Mouse (Mus musculus) MEL (cell line): ENCODE results near the gene Rras2. TPM values are rescaled to one million over a fixed set of nuclear protein-coding genes. Genes with fewer than 3 reads are reported as not detected.

Experiments
- DNase-seq: peaks from one replicate; pipeline ENCODE4 v3.0.0; 2011; ENCODE audit warnings: low read depth, low spot score
- H3K27ac ChIP-seq: 2 replicates; pipeline ENCODE4 v1.5.1; 2012; ENCODE audit warnings: low read depth, mild to moderate bottlenecking, control low read depth, low read length, moderate library complexity; ENCODE audit not compliant: control insufficient read depth
- H3K27me3 ChIP-seq, 2 experiments: fragments of 150-350 bp in 1 of 2; sonication (generic) in 1 of 2; 2 replicates each; pipeline ENCODE4 v1.6.1; 2012; ENCODE audit warnings: low read length in 2 of 2, mild to moderate bottlenecking in 2 of 2, improper control_type of control experiment in 1 of 2, moderate library complexity in 1 of 2; ENCODE audit not compliant: insufficient read depth in 2 of 2, control insufficient read depth in 1 of 2
- H3K36me3 ChIP-seq, 2 experiments: 2 replicates each; pipeline ENCODE4 v1.6.1; 2012 to 2014; ENCODE audit warnings: low read length in 2 of 2, improper control_type of control experiment in 1 of 2, inconsistent platforms in 1 of 2, mild to moderate bottlenecking in 1 of 2; ENCODE audit not compliant: insufficient read depth in 2 of 2, control insufficient read depth in 1 of 2
- H3K4me1 ChIP-seq, 2 experiments: fragments of 150-350 bp in 1 of 2; sonication (generic) in 1 of 2; 2 replicates each; pipeline ENCODE4 v1.6.1; 2012; ENCODE audit warnings: low read length in 2 of 2, improper control_type of control experiment in 1 of 2, mild to moderate bottlenecking in 1 of 2; ENCODE audit not compliant: insufficient read depth in 2 of 2, control insufficient read depth in 1 of 2
- H3K4me3 ChIP-seq, 2 experiments: fragments of 150-350 bp in 1 of 2; sonication (generic) in 1 of 2; 2 replicates each; pipeline ENCODE4 v1.5.1; 2012; ENCODE audit warnings: low read depth in 2 of 2, low read length in 2 of 2, mild to moderate bottlenecking in 2 of 2, moderate library complexity in 2 of 2, control low read depth in 1 of 2, improper control_type of control experiment in 1 of 2; ENCODE audit not compliant: control insufficient read depth in 1 of 2, insufficient read depth in 1 of 2
- H3K79me2 ChIP-seq: 2 replicates; pipeline ENCODE4 v1.6.1; 2012; ENCODE audit warnings: mild to moderate bottlenecking, low read length, moderate library complexity; ENCODE audit not compliant: control insufficient read depth, poor library complexity, insufficient read depth
- H3K9ac ChIP-seq: 2 replicates; pipeline ENCODE4 v1.6.1; 2012; ENCODE audit warnings: low read depth, mild to moderate bottlenecking, control low read depth, low read length, moderate library complexity; ENCODE audit not compliant: control insufficient read depth, poor library complexity, severe bottlenecking
- H3K9me3 ChIP-seq: fragments of 150-350 bp; sonication (generic); replicated peaks from 2 replicates; pipeline ENCODE4 v1.6.1; 2012; ENCODE audit warnings: mild to moderate bottlenecking, low read length, improper control_type of control experiment, moderate library complexity; ENCODE audit not compliant: insufficient read depth
- BHLHE40 ChIP-seq: IDR thresholded peaks from 2 replicates; pipeline ENCODE4 v1.6.1; 2012; ENCODE audit warnings: low read depth, mild to moderate bottlenecking, inconsistent platforms, low read length, improper control_type of control experiment, borderline replicate concordance
- CHD1 ChIP-seq: IDR thresholded peaks from 2 replicates; pipeline ENCODE4 v1.6.1; 2012; ENCODE audit warnings: low read depth, mild to moderate bottlenecking, inconsistent platforms, low read length, improper control_type of control experiment
- ETS1 ChIP-seq: IDR thresholded peaks from 2 replicates; pipeline ENCODE4 v1.6.1; 2012; ENCODE audit warnings: low read depth, mild to moderate bottlenecking, inconsistent platforms, low read length, improper control_type of control experiment, moderate library complexity
- GATA1 ChIP-seq: IDR thresholded peaks from 2 replicates; pipeline ENCODE4 v1.6.1; 2011; ENCODE audit warnings: low read depth, low read length, improper control_type of control experiment
- HCFC1 ChIP-seq: IDR thresholded peaks from 2 replicates; pipeline ENCODE4 v1.6.1; 2012; ENCODE audit warnings: low read depth, mild to moderate bottlenecking, inconsistent platforms, low read length, improper control_type of control experiment, moderate library complexity
- JUND ChIP-seq: IDR thresholded peaks from 2 replicates; pipeline ENCODE4 v1.6.1; 2011; ENCODE audit warnings: low read depth, mild to moderate bottlenecking, improper control_type of control experiment, low read length
- MAFK ChIP-seq: IDR thresholded peaks from 2 replicates; pipeline ENCODE4 v1.6.1; 2011; ENCODE audit warnings: low read depth, mild to moderate bottlenecking, low read length, improper control_type of control experiment, borderline replicate concordance
- MEF2A ChIP-seq: IDR thresholded peaks from 2 replicates; pipeline ENCODE4 v1.6.1; 2014; ENCODE audit warnings: low read depth, mild to moderate bottlenecking, inconsistent platforms, low read length, improper control_type of control experiment; ENCODE audit not compliant: poor library complexity, insufficient replicate concordance, severe bottlenecking; ENCODE audit errors: extremely low read depth
- MXI1 ChIP-seq: IDR thresholded peaks from 2 replicates; pipeline ENCODE4 v1.6.1; 2011; ENCODE audit warnings: mild to moderate bottlenecking, low read depth, low read length, improper control_type of control experiment
- MYC ChIP-seq: IDR thresholded peaks from 2 replicates; pipeline ENCODE4 v1.6.1; 2011; ENCODE audit warnings: low read depth, mild to moderate bottlenecking, low read length, improper control_type of control experiment, moderate library complexity
- NELFE ChIP-seq: IDR thresholded peaks from 2 replicates; pipeline ENCODE4 v1.6.1; 2011; ENCODE audit warnings: low read depth, low read length, improper control_type of control experiment
- NRF1 ChIP-seq: IDR thresholded peaks from 2 replicates; pipeline ENCODE4 v1.6.1; 2014; ENCODE audit warnings: low read depth, mild to moderate bottlenecking, inconsistent platforms, low read length, improper control_type of control experiment, moderate library complexity; ENCODE audit not compliant: poor library complexity, insufficient read depth, severe bottlenecking
- POLR2A ChIP-seq, 2 experiments: IDR thresholded peaks; 2 replicates each; pipeline ENCODE4 v1.6.1; 2011 to 2012; ENCODE audit warnings: low read length in 2 of 2, mild to moderate bottlenecking in 2 of 2, control low read depth in 1 of 2, improper control_type of control experiment in 1 of 2, low read depth in 1 of 2, moderate library complexity in 1 of 2; ENCODE audit not compliant: control insufficient read depth in 1 of 2, insufficient read depth in 1 of 2, poor library complexity in 1 of 2
- POLR2AphosphoS2 ChIP-seq: IDR thresholded peaks from 2 replicates; pipeline ENCODE4 v1.6.1; 2011; ENCODE audit warnings: low read length, improper control_type of control experiment
- POLR2AphosphoS5 ChIP-seq: IDR thresholded peaks from 2 replicates; pipeline ENCODE4 v1.6.1; 2012; ENCODE audit warnings: low read depth, borderline replicate concordance, mild to moderate bottlenecking, inconsistent platforms, low read length, moderate library complexity, mixed read lengths
- RAD21 ChIP-seq: IDR thresholded peaks from 2 replicates; pipeline ENCODE4 v1.6.1; 2011; ENCODE audit warnings: mild to moderate bottlenecking, low read depth, low read length, improper control_type of control experiment
- RCOR1 ChIP-seq: IDR thresholded peaks from 2 replicates; pipeline ENCODE4 v1.6.1; 2012; ENCODE audit warnings: low read depth, mild to moderate bottlenecking, inconsistent platforms, low read length, improper control_type of control experiment
- SIN3A ChIP-seq: IDR thresholded peaks from 2 replicates; pipeline ENCODE4 v1.6.1; 2012; ENCODE audit warnings: low read length, improper control_type of control experiment, inconsistent platforms
- TAL1 ChIP-seq: IDR thresholded peaks from 2 replicates; pipeline ENCODE4 v1.6.1; 2012; ENCODE audit warnings: mild to moderate bottlenecking, inconsistent platforms, low read length, moderate library complexity, mixed read lengths
- TCF12 ChIP-seq: IDR thresholded peaks from 2 replicates; pipeline ENCODE4 v1.6.1; 2014; ENCODE audit warnings: low read depth, mild to moderate bottlenecking, inconsistent platforms, low read length, improper control_type of control experiment, moderate library complexity
- UBTF ChIP-seq: IDR thresholded peaks from 2 replicates; pipeline ENCODE4 v1.6.1; 2012; ENCODE audit warnings: low read depth, mild to moderate bottlenecking, inconsistent platforms, low read length, improper control_type of control experiment, moderate library complexity, borderline replicate concordance; ENCODE audit not compliant: insufficient read depth
- USF1 ChIP-seq: IDR thresholded peaks from 2 replicates; pipeline ENCODE4 v1.6.1; 2014; ENCODE audit warnings: low read depth, mild to moderate bottlenecking, inconsistent platforms, low read length, improper control_type of control experiment, moderate library complexity
- USF2 ChIP-seq, 2 experiments: IDR thresholded peaks; 2 replicates each; pipeline ENCODE4 v1.6.1; 2011 to 2012; ENCODE audit warnings: improper control_type of control experiment in 2 of 2, low read length in 2 of 2, borderline replicate concordance in 1 of 2, inconsistent platforms in 1 of 2, low read depth in 1 of 2, mild to moderate bottlenecking in 1 of 2; ENCODE audit not compliant: insufficient read depth in 1 of 2
- ZNF384 ChIP-seq: IDR thresholded peaks from 2 replicates; pipeline ENCODE4 v1.6.1; 2012; ENCODE audit warnings: low read depth, mild to moderate bottlenecking, inconsistent platforms, low read length, improper control_type of control experiment
- polyA plus RNA-seq, 2 experiments: library from polyadenylated mRNA; stranded (reverse) in 1 of 2; unstranded in 1 of 2; fragments of >175 nt in 1 of 2; fragments of >200 nt in 1 of 2; gene quantifications; 2 replicates each; pipeline versions ENCODE4 v1.2.1 to v1.2.4; 2012; ENCODE audit warnings: low replicate concordance in 2 of 2, low read depth in 1 of 2; ENCODE audit not compliant: insufficient read length in 2 of 2, insufficient read depth in 1 of 2, missing spikeins in 1 of 2
- total RNA-seq: library from RNA; depleted of rRNA; stranded (reverse); fragments of 300-350 nt; gene quantifications from 2 replicates; pipeline ENCODE4 v1.2.3, GENCODE M21; 2012

Gene Rras2
- total and polyA plus RNA-seq, 3 experiments = not detected

GRCm38 (mm10) chr7:114087341-114087740 lies 30.2 kb downstream of the Rras2 start:
- Histone ChIP-seq H3K9ac (no peak overlapping the region), H3K27ac (no peak overlapping the region), H3K9me3 (no peaks in the 10 kb centered on the region), H3K36me3 (no peaks in the 10 kb centered on the region), H3K27me3 (peaks cover 0 to 2% of the 10 kb centered on the region in 2 experiments; a peak in 1 of 4 replicates), H3K79me2 (no peaks in the 10 kb centered on the region), H3K4me1 (no peaks in the 10 kb centered on the region), H3K4me3 (no peak overlapping the region)
- TF ChIP-seq RCOR1 (no peak), MXI1 (no peak), SIN3A (no peak), GATA1 (no peak), ETS1 (no peak), MAFK (no peak), POLR2AphosphoS5 (no peak), ZNF384 (no peak), MEF2A (no peak), USF1 (no peak), MYC (no peak), POLR2A (IDR thresholded peaks at IDR 0.05; ENCODE audit: control insufficient read depth in 1 of 2, insufficient read depth in 1 of 2, low read depth in 1 of 2, low read length in 2 of 2, poor library complexity in 1 of 2) (no peak), TCF12 (no peak)
- DNase-seq = no peak

DNA sequence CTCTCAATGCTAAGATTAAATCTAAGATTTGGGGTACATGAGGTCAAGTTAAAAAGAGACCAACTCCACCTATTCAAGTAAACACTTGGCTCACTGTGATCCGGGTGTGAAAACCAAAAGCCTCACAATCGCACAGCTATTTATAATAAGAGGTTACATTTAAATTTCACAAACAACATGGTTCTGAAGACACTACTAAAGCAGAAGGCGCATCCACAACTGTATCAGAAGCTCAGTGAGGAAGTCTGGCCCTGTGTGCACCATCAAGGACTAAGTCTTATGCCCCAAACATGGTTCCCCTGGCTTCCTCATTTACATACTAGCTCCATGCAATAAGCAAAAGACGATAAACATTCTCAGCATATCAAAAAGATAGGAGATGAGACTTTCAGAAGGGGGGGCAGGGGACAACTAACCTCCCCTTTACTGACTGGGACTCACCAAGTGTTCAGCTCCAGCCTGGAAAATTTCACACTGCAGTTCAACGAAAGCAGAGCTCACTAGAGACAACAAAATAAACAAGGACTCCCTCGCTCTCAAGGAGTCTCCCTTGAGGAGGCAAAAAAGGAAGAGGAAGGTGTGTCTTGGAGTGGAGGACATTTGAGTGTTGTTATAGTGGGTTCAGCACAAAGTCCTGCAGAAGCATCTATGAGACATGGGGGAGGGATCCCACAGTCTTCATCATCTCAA lies 31.4 kb downstream of the Rras2 start:
- H3K27ac ChIP-seq = no peak overlapping the region
- no peak for DNase-seq
- no peak overlapping the region for H3K4me3 ChIP-seq
- no peaks in the 10 kb centered on the region for H3K36me3 ChIP-seq
- no peaks in the 10 kb centered on the region for H3K79me2 ChIP-seq
- H3K27me3 ChIP-seq = peaks cover 0 to 2% of the 10 kb centered on the region in 2 experiments; a peak in 1 of 4 replicates
- H3K4me1 ChIP-seq = no peaks in the 10 kb centered on the region
- TF ChIP-seq JUND (no peak), GATA1 (no peak), NELFE (no peak), CHD1 (no peak), BHLHE40 (no peak), RCOR1 (no peak), HCFC1 (no peak), TAL1 (no peak), NRF1 (no peak), RAD21 (no peak), USF2 (IDR thresholded peaks at IDR 0.05; ENCODE audit: borderline replicate concordance in 1 of 2, insufficient read depth in 1 of 2, low read depth in 1 of 2, low read length in 2 of 2) (no peak), POLR2AphosphoS5 (no peak), ZNF384 (no peak), MXI1 (no peak), MYC (no peak), MEF2A (no peak), UBTF (no peak), USF1 (no peak), ETS1 (no peak), POLR2AphosphoS2 (no peak)
- no peak overlapping the region for H3K9ac ChIP-seq
- H3K9me3 ChIP-seq = no peaks in the 10 kb centered on the region
